Mouse (Mus musculus) small intestine, adult 2 months (tissue): ENCODE data around the gene Dusp13. TPM values are rescaled to one million over a fixed set of nuclear protein-coding genes. Genes with fewer than 3 reads are reported as not detected.

ENCODE experiments used
- H3K27ac ChIP-seq: fragments of 200-500 bp; 2 replicates; pipeline ENCODE4 v1.5.1; 2012; ENCODE audit warnings: low read depth, low read length, control low read depth, inconsistent platforms; ENCODE audit not compliant: insufficient read depth
- H3K27me3 ChIP-seq: fragments of 200-500 bp; 2 replicates; pipeline ENCODE4 v1.6.1; 2012; ENCODE audit warnings: mild to moderate bottlenecking, moderate library complexity, low read length, inconsistent platforms; ENCODE audit not compliant: control insufficient read depth, insufficient read depth
- H3K36me3 ChIP-seq: fragments of 200-500 bp; 2 replicates; pipeline ENCODE4 v1.6.1; 2012; ENCODE audit warnings: mild to moderate bottlenecking, low read length, control low read depth, inconsistent platforms; ENCODE audit not compliant: control insufficient read depth, insufficient read depth
- H3K4me1 ChIP-seq: fragments of 200-500 bp; 2 replicates; pipeline ENCODE4 v1.6.1; 2012; ENCODE audit warnings: low read length, inconsistent platforms, mixed read lengths; ENCODE audit not compliant: control insufficient read depth, insufficient read depth, insufficient read length
- H3K4me3 ChIP-seq: fragments of 200-500 bp; 2 replicates; pipeline ENCODE4 v1.5.1; 2012; ENCODE audit warnings: low read depth, mild to moderate bottlenecking, control low read depth, inconsistent platforms, low read length, moderate library complexity
- CTCF ChIP-seq: fragments of 200-500 bp; IDR thresholded peaks from 2 replicates; pipeline ENCODE4 v1.5.1; 2012; ENCODE audit warnings: low read depth, mild to moderate bottlenecking, control low read depth, inconsistent platforms, low read length, moderate library complexity, mixed read lengths; ENCODE audit not compliant: insufficient replicate concordance, insufficient read length; ENCODE audit errors: extremely low read depth
- POLR2A ChIP-seq: fragments of 200-500 bp; IDR thresholded peaks from 2 replicates; pipeline ENCODE4 v1.6.1; 2012; ENCODE audit warnings: low read depth, mild to moderate bottlenecking, control low read depth, inconsistent platforms, low read length, moderate library complexity
- WGBS: fragments of 180-500 bp; shearing (Covaris S2); methylation state at CpG from one replicate; pipeline ENCODE4 v1.1.7; 2018; 5-methylcytosine and 5-hydroxymethylcytosine counted together
- polyA plus RNA-seq: library from polyadenylated mRNA; depleted of rRNA; stranded (reverse); fragments of >200 nt; gene quantifications from 2 replicates; pipeline ENCODE4 v1.2.3, GENCODE M21; 2012

Dusp13 gene
- polyA plus RNA-seq, 1 experiment = 0.60 TPM

DNA sequence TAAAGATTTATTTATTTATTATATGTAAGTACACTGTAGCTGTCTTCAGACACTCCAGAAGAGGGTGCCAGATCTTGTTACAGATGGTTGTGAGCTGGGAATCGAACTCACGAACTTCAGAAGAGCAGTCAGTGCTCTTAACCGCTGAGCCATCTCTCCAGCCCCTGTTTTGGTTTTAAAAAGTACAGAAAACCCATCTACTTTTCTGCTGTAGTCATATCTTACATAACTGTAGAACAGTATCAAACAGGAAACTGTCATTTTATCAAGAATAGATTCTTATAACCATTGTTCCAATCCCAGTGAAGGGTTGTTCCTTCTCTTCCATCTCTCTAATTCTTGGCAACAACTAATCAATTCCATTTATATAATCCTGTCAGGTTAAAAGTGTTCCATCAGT, 12.8 kb upstream of the Dusp13 start:
- no peak for TF ChIP-seq CTCF
- Histone ChIP-seq H3K4me1 (peaks cover 20% of the 10 kb centered on the region; the same call in 1 of the 2 replicates), H3K4me3 (no peak overlapping the region), H3K27ac (no peak overlapping the region), H3K27me3 (no peaks in the 10 kb centered on the region), H3K36me3 (peaks cover 1% of the 10 kb centered on the region; the same call in 1 of the 2 replicates)
- 87% methylated on average over 3 of the region's 3 CpGs for WGBS

DNA sequence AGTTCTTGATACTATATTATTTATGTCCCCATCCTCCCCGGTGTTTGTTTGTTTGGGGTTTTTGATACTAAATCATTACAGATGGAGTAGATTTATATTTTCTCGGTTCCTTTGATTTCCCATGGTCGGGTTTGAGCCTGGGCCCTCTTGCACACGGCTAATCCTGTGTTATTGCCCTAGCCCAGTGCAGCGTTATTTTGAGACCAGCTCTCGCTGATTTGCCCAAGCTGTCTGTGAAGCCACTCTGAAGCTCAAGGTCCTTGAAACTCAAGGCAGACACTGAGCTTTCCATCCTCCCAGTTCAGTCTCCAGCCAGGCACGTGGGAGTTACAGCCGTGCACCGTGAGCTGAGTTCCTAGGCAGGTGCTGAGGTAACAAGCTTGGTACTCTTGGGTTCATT, 10.6 kb upstream of the Dusp13 start:
- H3K4me3 ChIP-seq = no peak overlapping the region
- peaks cover 15% of the 10 kb centered on the region; the same call in 1 of the 2 replicates for H3K4me1 ChIP-seq
- WGBS = 90% methylated on average over 9 of the region's 9 CpGs
- H3K27me3 ChIP-seq = no peaks in the 10 kb centered on the region
- TF ChIP-seq CTCF = no peak
- no peak overlapping the region for H3K27ac ChIP-seq
- peaks cover 1% of the 10 kb centered on the region; the same call in 1 of the 2 replicates for H3K36me3 ChIP-seq

DNA sequence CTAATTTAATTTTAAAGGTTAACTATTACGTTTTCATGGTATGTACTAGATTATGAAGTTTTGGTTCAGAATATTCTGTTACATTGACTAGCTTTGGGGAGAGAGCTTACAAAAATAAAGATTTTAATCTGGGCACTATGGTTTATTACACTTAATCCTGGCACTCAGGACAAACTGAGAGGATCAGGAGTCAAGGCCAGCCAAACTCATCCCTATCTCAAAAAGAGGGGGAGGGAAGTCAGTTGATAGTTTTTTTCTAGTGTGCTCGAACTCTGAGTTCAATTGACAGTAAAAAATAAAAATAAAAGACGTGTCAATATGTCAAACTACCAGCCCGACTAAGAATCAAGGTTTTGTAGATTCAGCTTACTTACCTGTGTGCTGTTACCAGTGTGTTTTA, 2.4 kb upstream of the Dusp13 start:
- no peak for TF ChIP-seq CTCF
- no peak for TF ChIP-seq POLR2A
- Histone ChIP-seq H3K27ac (no peak overlapping the region), H3K4me1 (peaks cover 6% of the 10 kb centered on the region; the same call in 1 of the 2 replicates), H3K4me3 (no peak overlapping the region), H3K27me3 (no peaks in the 10 kb centered on the region), H3K36me3 (no peaks in the 10 kb centered on the region)
- WGBS = 70% methylated on average over 4 of the region's 4 CpGs

DNA sequence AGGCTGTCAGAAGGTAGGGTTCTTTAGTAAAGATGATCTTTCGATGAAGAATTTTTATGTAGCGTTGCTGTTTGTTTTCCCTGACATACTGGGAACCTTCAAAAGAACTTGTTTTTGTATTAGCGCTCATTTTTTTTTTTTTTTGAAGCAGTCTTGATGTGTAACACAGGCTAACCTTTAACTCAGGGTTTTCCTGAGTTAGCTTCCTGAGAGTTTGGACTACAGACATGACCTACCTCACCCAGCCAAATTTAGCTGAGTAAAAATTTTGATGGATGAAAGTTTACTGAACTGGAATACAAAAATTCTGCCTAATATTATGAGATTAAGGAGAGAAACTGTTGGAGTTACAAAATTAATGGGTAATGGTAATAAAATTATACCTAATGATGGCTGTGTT, 1.4 kb upstream of the Dusp13 start:
- Histone ChIP-seq H3K4me1 (peaks cover 6% of the 10 kb centered on the region; the same call in 1 of the 2 replicates), H3K27me3 (no peaks in the 10 kb centered on the region), H3K36me3 (no peaks in the 10 kb centered on the region), H3K27ac (no peak overlapping the region), H3K4me3 (no peak overlapping the region)
- TF ChIP-seq CTCF (no peak), POLR2A (no peak)
- 91% methylated on average over 3 of the region's 3 CpGs for WGBS

DNA sequence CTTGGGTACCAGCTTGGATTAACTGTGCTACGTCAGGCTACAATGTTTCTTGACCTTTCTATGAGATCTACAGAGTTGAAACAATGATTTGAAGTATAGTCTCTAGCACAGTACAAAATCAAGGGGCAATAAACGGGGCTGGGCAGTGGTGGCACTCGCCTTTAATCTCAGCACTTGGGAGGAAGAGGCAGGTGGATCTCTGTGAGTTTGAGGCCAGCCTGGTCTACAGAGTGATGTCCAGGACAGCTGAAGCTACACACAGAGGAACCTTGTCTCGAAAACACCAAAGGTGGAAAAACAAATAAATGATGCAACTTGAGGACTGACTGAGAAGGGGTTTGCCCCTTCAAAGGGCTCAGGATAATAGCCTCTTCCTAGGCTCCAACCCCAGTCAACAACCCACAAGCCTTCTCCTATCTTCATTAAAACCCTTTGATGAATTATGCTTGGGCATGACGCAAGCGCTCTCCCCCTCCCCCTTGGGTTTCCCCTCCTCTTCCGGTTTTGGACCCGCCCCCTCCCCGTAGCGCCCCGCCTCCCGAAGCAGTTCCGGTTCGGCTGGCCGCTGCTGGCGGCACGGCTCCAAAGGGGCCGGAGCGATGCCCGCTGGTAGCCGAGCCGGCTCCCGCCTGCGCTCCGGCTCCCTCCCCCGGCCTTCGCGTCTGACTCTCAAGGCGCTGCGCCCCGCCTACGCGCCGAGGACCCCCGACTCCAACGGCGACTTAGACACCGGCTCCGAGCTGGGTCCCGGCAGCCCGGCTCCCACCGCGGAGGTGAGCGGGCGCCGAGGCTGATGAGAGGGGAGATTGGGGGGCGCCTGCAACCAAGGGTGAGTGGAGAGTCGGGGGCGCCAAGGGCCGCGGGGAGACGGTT, 737 bp downstream of the Dusp13 start, which contains the start of gene Samd8:
Samd8 (plus strand) TSS at position 524 of the 873 bp plus-strand sequence.
- Histone ChIP-seq H3K4me3 (peak within 1 kb of the TSS; percentile 99), H3K4me1 (peaks cover 6% of the 10 kb centered on the region; the same call in 1 of the 2 replicates), H3K27me3 (no peaks in the 10 kb centered on the region), H3K36me3 (no peaks in the 10 kb centered on the region), H3K27ac (peak within 1 kb of the TSS; percentile 76)
- 4% methylated on average over 52 of the region's 52 CpGs for WGBS
- TF ChIP-seq CTCF (no peak), POLR2A (peak; percentile 86)

DNA sequence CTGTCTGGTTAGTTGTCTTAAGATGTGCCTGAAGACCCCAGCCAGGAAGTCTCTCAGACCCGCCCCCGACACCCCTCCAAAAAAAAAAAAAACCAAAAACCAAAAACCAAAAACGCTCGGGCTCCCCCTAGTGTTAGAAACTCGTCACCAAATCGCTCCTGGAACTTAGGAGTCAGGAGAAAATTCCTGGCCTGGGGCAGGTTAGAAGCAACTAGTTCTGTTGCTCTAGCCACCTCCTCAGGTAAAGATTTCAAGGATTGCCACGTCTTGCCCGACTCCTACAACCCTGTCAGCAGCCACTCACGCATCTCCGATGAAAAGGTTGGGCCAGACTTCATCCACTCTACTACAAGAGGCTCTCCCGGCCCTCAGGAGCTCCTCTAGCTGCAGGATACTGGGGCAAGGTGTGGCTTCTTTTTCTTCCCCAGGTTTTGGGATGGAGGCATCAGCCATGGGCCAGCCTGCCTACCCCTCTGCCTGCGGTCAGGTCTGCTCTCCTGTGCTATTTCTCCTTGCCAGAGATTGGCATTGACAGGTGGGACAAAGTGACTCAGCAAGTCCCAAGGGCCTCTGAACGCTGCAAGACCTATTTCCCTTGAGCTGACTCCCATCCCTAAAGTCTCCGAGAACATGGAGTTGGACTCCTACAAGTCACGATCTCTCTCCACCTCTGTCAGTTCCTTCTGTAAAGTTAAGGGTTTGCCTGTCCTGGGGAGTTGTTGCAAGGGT, 2.7 kb downstream of the Dusp13 start:
- Histone ChIP-seq H3K27ac (no peak overlapping the region), H3K36me3 (no peaks in the 10 kb centered on the region), H3K4me3 (no peak overlapping the region), H3K27me3 (no peaks in the 10 kb centered on the region), H3K4me1 (peaks cover 4% of the 10 kb centered on the region; the same call in 1 of the 2 replicates)
- 42% methylated on average over 15 of the region's 15 CpGs for WGBS
- TF ChIP-seq POLR2A (no peak), CTCF (peak; percentile 71; the same call in 1 of the 2 replicates)
